Mouse (Mus musculus) gonadal fat pad, adult 2 months (tissue): Measurements from ENCODE around the gene Pofut2. TPM values are rescaled to one million over a fixed set of nuclear protein-coding genes. Genes with fewer than 3 reads are reported as not detected.
"Not testable (repeated sequence)": the region's sequence is repeated elsewhere in the genome, so short reads cannot be mapped to it uniquely, and the experiment has no call there.

ENCODE experiments used
- DNase-seq: peaks from one replicate; pipeline ENCODE4 v3.0.0-alpha.2; 2012; ENCODE audit warnings: low read depth
- polyA plus RNA-seq: library from polyadenylated mRNA; depleted of rRNA; stranded (reverse); fragments of >200 nt; gene quantifications from 2 replicates; pipeline ENCODE4 v1.2.3, GENCODE M21; 2012

Pofut2 gene
- polyA plus RNA-seq, 1 experiment: 55.7 TPM

- no peak for DNase-seq
Observed at GRCm38 (mm10) chr10:77266281-77266680, 7.3 kb downstream of the Pofut2 start.

DNA sequence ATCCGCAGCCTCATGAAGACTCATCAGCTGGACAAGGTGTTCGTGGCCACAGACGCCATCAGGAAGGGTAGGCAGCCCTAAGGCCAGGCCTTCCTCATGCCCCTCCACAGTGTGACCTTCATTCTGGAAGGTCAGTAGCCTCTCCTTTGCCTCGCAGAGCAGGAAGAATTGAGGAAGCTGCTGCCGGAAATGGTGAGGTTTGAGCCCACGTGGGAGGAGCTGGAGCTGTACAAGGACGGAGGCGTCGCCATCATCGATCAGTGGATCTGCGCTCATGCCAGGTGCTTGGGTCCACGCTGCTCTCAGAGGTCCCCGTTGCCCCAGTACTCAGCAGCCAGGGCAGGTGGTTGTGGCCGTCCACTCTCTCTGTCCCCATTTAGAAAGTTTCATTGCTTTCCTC, 8.0 kb downstream of the Pofut2 start:
- no peak for DNase-seq

DNA sequence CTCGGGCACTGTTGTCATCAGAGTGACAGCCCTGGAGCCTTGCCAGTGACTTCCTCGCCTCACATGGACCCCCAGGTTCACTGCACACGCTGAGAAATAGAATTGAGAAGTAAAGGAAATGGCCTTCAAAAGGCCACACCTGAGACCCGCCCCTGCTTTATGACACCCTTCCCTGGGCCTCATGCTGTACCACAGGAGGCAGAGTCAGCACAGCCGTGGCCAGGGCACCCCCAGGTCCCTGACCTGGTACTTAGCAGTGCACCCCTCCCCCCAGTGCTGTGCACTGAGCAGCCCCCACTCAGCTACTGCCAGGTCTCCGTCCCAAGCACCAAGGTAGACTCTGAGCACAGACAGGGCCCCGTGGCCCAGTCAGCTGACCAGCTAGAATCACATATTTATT, 10.1 kb downstream of the Pofut2 start:
- DNase-seq: no peak

DNA sequence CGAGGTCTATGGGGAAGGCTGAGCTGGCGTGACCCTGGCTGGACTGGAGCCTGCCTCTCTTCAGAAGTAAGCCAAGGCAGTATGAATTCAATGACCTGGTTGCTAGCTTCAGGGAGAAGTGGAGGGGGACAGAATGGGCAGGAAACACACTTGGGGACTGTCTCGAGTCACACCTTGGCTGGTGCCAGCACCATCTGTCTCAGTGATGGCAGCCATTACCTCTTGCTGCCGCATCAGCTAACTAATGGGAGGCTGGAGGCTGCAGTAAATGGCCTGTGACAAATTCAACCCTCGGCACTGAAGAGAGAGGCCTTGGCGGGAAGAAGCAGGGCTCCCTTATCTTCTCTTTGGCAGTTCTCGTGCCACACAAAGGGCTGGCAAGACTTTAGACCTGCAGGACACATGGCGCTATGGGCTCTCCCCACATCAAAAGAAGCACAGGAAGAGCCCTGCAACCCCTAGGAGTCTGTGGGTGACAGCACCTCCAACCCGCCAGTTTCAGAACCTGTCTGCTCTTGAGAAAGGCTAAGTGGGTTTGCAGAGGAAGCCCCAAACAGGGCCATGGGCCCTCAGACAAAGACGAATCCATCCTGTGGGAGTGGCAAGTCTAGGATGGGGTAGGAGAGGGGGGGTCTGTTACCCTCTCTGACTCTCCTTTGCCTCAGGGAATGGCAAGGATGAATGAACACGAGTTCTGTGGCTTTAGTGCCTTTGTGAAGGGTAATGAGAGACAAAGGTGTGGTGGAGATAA, 14.1 kb downstream of the Pofut2 start:
- DNase-seq: no peak

DNA sequence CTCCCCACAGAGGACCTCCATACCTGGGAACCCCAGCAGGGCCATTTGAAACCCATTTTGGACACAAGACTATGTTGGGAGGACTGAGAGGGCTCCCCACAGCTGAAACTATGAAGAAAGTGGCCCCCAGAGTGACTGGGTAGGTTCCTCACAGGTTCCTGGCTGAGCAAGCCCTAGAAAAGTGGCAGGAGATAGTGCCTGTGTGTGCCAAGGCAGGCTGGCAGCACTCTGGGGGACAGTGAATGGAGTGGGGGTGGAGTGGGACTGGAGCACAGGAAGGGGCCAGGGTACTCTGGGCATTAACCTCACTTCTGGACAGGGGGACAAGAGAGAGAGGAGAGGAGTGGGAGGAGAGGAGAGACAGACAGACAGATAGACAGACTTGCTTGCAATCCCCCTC, 14.8 kb downstream of the Pofut2 start:
- DNase-seq: no peak

GRCm38 (mm10) chr10:77282085-77282484, 23.1 kb downstream of the Pofut2 start:
- not testable (repeated sequence) for DNase-seq

GRCm38 (mm10) chr10:77282822-77283221, 23.8 kb downstream of the Pofut2 start:
- no peak for DNase-seq

DNA sequence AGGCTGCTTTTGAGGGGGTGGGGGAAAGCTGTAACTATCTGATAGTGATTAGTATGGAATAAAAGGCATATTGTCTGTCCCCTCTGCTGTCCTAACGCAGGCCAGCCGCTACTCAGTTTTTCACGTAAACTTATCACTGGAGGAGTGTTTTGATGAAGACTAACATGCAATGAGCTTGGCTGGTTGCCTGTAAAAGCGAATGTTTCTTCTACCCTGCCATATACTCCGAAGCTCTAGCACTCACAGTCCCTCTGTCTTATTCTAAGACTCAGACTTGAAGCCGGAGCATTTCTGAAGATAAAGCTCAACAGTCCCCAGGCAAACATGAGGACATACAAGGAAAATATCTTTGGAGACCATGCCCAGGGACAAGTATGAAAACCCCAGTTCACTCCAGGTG, 25.8 kb downstream of the Pofut2 start:
- no peak for DNase-seq

DNA sequence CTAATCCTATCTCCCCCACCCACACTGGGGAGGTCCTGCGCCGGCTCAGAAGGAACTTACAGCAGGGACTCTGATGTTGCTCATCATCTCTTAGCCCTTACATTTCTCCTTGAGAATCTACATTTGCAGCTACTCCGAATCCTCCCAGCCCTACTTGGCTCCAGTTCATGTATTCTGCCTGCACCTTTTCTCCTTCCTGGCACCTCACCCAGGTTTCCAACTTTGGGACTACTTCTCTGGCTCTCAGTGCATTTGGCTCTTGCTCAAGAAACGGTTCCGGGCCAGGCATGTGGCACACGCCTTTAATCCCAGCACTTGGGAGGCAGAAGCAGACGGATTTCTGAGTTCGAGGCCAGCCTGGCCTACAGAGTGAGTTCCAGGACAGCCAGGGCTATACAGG, 28.6 kb downstream of the Pofut2 start:
- DNase-seq: no peak

GRCm38 (mm10) chr10:77288639-77289195, 29.7 kb downstream of the Pofut2 start:
- DNase-seq: no peak

GRCm38 (mm10) chr10:77289559-77289958, 30.5 kb downstream of the Pofut2 start:
- no peak for DNase-seq

GRCm38 (mm10) chr10:77290624-77291366, 31.8 kb downstream of the Pofut2 start:
- DNase-seq: no peak

- DNase-seq: no peak
Observed at GRCm38 (mm10) chr10:77294691-77295090, 35.7 kb downstream of the Pofut2 start.

DNA sequence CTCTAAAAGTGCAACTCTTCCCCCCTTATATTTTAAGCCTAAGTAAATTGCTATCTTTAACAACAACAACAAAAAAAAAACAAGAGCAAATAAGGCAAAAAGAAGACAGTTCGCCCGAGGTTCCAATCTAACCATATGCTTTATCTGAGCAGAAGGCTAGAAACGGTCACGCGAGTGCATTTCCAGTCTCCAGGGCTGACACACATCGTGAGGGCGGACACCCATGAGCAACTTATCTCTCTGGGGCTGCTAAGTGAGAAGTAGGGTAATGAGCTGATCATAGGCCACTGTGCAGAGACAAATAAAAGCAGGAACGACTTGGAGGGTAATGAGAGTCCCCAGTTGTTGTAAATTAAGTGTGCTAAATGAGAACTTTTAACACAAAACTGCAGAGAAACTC, 39.6 kb downstream of the Pofut2 start:
- DNase-seq: no peak

GRCm38 (mm10) chr10:77299194-77299593, 40.2 kb downstream of the Pofut2 start:
- no peak for DNase-seq

- no peak for DNase-seq
Observed at GRCm38 (mm10) chr10:77300237-77300933, 41.4 kb downstream of the Pofut2 start.

DNA sequence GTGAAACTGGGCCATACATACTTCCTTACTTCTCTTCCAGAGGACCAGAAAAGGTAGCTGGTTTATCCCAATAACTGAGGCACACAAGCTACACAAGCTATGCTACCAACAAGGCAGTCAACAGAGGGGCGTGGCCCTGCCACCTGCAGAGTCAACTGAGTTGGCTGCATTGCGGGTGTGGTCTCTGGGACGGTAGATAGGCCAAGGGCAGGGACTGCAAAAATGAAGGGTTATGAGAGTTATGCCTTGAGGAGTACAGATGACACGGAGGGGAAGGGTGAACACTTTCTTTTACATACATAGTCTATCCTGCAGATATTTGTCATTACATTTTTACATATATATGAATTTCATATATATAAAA, 41.9 kb downstream of the Pofut2 start:
- DNase-seq: no peak

- no peak for DNase-seq
Observed at GRCm38 (mm10) chr10:77304362-77304761, 45.3 kb downstream of the Pofut2 start.

GRCm38 (mm10) chr10:77304840-77305533, 46.0 kb downstream of the Pofut2 start:
- no peak for DNase-seq

GRCm38 (mm10) chr10:77305766-77306165, 46.7 kb downstream of the Pofut2 start:
- no peak for DNase-seq

- no peak for DNase-seq
Observed at GRCm38 (mm10) chr10:77308978-77309377, 50.0 kb downstream of the Pofut2 start.
